Mouse (Mus musculus) E14TG2a.4 (cell line): ENCODE results near the gene Cryl1.

ENCODE experiments used
- CTCF ChIP-seq: conservative IDR thresholded peaks from 2 replicates; pipeline ENCODE4 v1.5.1; 2014; ENCODE audit warnings: low read length
- POU5F1 ChIP-seq: IDR thresholded peaks from 2 replicates; pipeline ENCODE4 v1.6.1; 2014; ENCODE audit warnings: low read length, borderline replicate concordance

- TF ChIP-seq CTCF = no peak; the same call in 1 of the 2 replicates
- no peak for TF ChIP-seq POU5F1
Observed at GRCm38 (mm10) chr14:57409106-57409505, 10.8 kb upstream of the Cryl1 start.
